Mouse (Mus musculus): ENCODE data around the gene Gm1979.
"Not testable (repeated sequence)": the region's sequence is repeated elsewhere in the genome, so short reads cannot be mapped to it uniquely, and the experiment has no call there.

Gm1979 gene

DNA sequence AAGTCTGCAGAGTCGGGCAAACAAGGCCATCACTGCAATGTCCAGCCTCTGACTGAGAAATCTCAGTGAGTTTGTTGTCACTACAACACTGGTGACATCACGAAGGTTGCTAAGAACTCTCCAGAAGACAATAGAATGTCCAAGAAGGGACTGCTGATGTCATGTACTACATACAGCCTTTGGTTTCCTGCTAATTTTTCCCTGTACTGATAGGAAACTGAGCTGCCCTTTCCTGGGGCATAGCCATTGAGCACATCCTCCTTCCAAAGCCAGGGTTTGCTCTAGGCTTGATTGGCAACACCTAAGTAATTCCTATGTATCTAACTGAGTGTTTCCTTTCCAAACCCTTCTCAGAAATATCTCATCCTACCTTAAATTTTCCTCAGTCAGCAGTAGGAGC is at the start of gene Gm1979:
Gene Gm1979 (minus strand): TSS at position 101 of the 400 bp plus-strand sequence.
- DNase-seq (ENCODE audit: low spot score) = not testable (repeated sequence)

DNA sequence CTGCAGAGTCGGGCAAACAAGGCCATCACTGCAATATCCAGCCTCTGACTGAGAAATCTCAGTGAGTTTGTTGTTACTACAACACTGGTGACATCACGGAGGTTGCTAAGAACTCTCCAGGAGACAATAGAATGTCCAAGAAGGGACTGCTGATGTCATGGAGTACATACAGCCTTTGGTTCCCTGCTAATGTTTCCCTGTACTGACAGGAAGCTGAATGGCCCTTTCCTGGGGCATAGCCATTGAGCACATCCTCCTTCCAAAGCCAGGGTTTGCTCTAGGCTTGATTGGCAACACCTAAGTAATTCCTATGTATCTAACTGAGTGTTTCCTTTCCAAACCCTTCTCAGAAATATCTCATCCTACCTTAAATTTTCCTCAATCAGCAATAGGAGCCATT is 34.9 kb upstream of the Gm1979 start, which contains the start of gene Speer4a:
Gene Speer4a (minus strand): TSS at position 101 of the 400 bp plus-strand sequence.
- DNase-seq (ENCODE audit: low spot score) = not testable (repeated sequence)

DNA sequence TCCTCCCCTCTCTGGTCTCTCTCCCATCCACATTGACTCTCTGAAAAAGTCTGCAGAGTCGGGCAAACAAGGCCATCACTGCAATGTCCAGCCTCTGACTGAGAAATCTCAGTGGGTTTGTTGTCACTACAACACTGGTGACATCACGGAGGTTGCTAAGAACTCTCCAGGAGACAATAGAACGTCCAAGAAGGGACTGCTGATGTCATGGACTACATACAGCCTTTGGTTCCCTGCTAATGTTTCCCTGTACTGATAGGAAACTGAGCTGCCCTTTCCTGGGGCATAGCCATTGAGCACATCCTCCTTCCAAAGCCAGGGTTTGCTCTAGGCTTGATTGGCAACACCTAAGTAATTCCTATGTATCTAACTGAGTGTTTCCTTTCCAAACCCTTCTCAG is 18.2 kb upstream of the Gm1979 start, which contains the start of gene Gm5862:
Gene Gm5862 (minus strand): TSS at position 101 of the 400 bp plus-strand sequence.
- DNase-seq (ENCODE audit: low spot score) = not testable (repeated sequence)

DNA sequence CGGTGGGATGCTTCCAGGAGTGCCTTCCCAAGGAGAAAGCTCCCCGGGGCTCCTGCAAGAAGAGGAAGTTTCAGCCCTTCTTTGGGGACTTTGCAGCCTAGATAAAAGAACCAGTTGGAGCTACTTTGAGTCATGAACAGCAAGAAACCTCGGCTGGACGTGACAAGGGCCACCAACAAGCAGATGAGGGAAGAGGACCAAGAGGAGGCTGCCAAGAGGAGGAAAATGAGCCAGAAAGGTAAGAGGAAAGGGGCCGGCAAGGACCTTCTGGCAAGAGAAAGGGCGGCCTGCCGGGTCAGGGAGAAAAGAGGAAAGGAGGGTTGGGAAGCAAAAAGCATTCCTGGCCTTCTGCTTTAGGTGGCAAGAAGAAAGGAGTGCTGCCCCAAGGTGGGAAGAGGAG is 3.1 kb upstream of the Gm1979 start:
- not testable (repeated sequence) for DNase-seq (ENCODE audit: low spot score)

DNA sequence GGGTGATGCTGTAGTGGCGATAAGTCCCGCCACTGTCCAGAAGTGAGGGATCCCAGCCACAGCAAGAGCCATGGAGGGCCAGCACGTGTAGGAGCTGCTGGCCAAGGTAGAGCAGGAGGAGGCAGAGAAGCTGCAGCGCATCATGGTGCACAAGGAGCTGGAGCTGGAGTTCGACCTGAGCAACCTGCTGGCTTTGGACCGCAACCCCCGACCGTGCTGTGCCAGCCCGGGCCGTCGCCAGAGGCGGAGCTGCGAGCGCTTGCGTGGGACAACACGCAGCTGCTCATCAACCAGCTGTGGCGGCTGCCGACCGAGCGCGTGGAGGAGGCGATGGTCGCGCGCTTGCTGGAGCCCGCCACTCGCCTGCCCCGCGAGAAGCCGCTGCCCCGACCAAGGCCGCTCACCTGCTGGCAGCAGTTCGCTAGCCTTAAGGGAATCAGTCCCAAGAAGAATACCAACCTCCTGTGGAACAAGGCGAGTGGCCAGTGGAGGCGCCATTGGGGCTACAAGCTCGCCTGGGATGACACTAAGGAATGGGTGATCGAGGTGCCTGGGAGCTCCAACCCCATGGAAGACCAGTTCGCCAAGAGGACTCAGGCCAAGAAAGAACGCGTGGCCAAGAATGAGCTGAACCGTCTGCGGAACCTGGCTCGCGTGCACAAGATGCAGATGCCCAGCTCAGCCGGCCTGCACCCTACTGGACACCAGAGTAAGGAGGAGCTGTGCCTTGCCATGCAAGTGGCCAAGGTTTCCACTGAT is 2.5 kb upstream of the Gm1979 start:
- peak; percentile 70 for DNase-seq (ENCODE audit: low spot score)

DNA sequence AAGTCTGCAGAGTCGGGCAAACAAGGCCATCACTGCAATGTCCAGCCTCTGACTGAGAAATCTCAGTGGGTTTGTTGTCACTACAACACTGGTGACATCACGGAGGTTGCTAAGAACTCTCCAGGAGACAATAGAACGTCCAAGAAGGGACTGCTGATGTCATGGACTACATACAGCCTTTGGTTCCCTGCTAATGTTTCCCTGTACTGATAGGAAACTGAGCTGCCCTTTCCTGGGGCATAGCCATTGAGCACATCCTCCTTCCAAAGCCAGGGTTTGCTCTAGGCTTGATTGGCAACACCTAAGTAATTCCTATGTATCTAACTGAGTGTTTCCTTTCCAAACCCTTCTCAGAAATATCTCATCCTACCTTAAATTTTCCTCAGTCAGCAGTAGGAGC is 16.0 kb downstream of the Gm1979 start, which contains the start of gene Gm21698:
Gene Gm21698 (minus strand): TSS at position 101 of the 400 bp plus-strand sequence.
- not testable (repeated sequence) for DNase-seq (ENCODE audit: low spot score)

DNA sequence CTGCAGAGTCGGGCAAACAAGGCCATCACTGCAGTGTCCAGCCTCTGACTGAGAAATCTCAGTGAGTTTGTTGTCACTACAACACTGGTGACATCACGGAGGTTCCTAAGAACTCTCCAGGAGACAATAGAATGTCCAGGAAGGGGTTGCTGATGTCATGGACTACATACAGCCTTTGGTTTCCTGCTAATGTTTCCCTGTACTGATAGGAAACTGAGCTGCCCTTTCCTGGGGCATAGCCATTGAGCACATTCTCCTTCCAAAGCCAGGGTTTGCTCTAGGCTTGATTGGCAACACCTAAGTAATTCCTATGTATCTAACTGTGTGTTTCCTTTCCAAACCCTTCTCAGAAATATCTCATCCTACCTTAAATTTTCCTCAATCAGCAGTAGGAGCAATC is 32.0 kb downstream of the Gm1979 start, which contains the start of gene Gm21680:
Gene Gm21680 (minus strand): TSS at position 101 of the 400 bp plus-strand sequence.
- DNase-seq (ENCODE audit: low spot score) = not testable (repeated sequence)

DNA sequence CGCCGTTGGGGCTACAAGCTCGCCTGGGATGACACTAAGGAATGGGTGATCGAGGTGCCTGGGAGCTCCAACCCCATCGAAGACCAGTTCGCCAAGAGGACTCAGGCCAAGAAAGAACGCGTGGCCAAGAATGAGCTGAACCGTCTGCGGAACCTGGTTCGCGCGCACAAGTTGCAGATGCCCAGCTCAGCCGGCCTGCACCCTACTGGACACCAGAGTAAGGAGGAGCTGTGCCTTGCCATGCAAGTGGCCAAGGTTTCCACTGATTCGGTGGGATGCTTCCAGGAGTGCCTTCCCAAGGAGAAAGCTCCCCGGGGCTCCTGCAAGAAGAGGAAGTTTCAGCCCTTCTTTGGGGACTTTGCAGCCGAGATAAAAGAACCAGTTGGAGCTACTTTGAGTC is 47.5 kb downstream of the Gm1979 start:
- DNase-seq (ENCODE audit: low spot score) = not testable (repeated sequence)

DNA sequence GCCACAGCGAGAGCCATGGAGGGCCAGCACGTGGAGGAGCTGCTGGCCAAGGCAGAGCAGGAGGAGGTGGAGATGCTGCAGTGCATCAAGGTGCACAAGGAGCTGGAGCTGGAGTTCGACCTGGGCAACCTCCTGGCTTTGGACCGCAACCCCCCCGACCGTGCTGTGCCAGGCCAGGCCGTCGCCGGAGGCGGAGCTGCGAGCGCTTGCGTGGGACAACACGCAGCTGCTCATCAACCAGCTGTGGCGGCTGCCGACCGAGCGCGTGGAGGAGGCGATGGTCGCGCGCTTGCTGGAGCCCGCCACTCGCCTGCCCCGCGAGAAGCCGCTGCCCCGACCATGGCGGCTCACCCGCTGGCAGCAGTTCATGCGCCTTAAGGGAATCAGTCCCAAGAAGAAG is 48.0 kb downstream of the Gm1979 start:
- DNase-seq (ENCODE audit: low spot score) = peak; percentile 32

DNA sequence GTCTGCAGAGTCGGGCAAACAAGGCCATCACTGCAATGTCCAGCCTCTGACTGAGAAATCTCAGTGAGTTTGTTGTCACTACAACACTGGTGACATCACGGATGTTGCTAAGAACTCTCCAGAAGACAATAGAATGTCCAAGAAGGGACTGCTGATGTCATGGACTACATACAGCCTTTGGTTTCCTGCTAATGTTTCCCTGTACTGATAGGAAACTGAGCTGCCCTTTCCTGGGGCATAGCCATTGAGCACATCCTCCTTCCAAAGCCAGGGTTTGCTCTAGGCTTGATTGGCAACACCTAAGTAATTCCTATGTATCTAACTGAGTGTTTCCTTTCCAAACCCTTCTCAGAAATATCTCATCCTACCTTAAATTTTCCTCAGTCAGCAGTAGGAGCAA is 50.3 kb downstream of the Gm1979 start, which contains the start of gene Gm21671:
Gene Gm21671 (minus strand): TSS at position 101 of the 400 bp plus-strand sequence.
- not testable (repeated sequence) for DNase-seq (ENCODE audit: low spot score)
